Mouse (Mus musculus) forebrain, postnatal 0 days (tissue): Measurements from ENCODE around the gene Acta2. TPM values are rescaled to one million over a fixed set of nuclear protein-coding genes. Genes with fewer than 3 reads are reported as not detected.
"Not testable (repeated sequence)": the region's sequence is repeated elsewhere in the genome, so short reads cannot be mapped to it uniquely, and the experiment has no call there.

Source experiments
- ATAC-seq: fragments of 200-750 bp; cut with Nextera tagmentation; 2 replicates; pipeline ENCODE4 v1.8.0; 2017; ENCODE audit warnings: mild to moderate bottlenecking, moderate library complexity
- DNase-seq: peaks from one replicate; pipeline ENCODE4 v3.0.0-alpha.2; 2015
- H3K27ac ChIP-seq: fragments of 300-500 bp; sonication (generic); 2 replicates; pipeline ENCODE4 v1.5.1; 2014; ENCODE audit warnings: low read depth, mild to moderate bottlenecking, antibody characterized with exemption, low read length, moderate library complexity, mixed read lengths
- H3K27me3 ChIP-seq: fragments of 300-500 bp; sonication (generic); 2 replicates; pipeline ENCODE4 v1.6.1; 2014; ENCODE audit warnings: mild to moderate bottlenecking, low read length, mixed read lengths; ENCODE audit not compliant: insufficient read depth
- H3K36me3 ChIP-seq: fragments of 300-500 bp; sonication (generic); 2 replicates; pipeline ENCODE4 v1.6.1; 2014; ENCODE audit warnings: mild to moderate bottlenecking, moderate library complexity; ENCODE audit not compliant: insufficient read depth
- H3K4me1 ChIP-seq: fragments of 300-500 bp; sonication (generic); 2 replicates; pipeline ENCODE4 v1.6.1; 2014; ENCODE audit warnings: antibody characterized with exemption; ENCODE audit not compliant: insufficient read depth
- H3K4me2 ChIP-seq: fragments of 300-500 bp; sonication (generic); 2 replicates; pipeline ENCODE4 v1.6.1; 2014; ENCODE audit warnings: low read depth, mild to moderate bottlenecking, moderate library complexity
- H3K4me3 ChIP-seq: fragments of 300-500 bp; sonication (generic); 2 replicates; pipeline ENCODE4 v1.5.1; 2014; ENCODE audit warnings: low read depth, low read length, mixed read lengths
- H3K9ac ChIP-seq: fragments of 300-500 bp; sonication (generic); 2 replicates; pipeline ENCODE4 v1.6.1; 2014; ENCODE audit warnings: mild to moderate bottlenecking
- H3K9me3 ChIP-seq: fragments of 300-500 bp; sonication (generic); 2 replicates; pipeline ENCODE4 v1.6.1; 2016; ENCODE audit warnings: low read length
- CTCF ChIP-seq: sonication (generic); IDR thresholded peaks from 2 replicates; pipeline ENCODE4 v1.5.1; 2016; ENCODE audit warnings: antibody characterized with exemption, control low read depth, low read depth
- WGBS: fragments of 180-500 bp; shearing (Covaris S2); extraction: QIAGEN DNeasy Blood & Tissue Kit; methylation state at CpG from one replicate; pipeline ENCODE4 v1.1.7; 2014; 5-methylcytosine and 5-hydroxymethylcytosine counted together
- polyA plus RNA-seq: library from polyadenylated mRNA; unstranded; fragments of >200 nt; fragmentation: Nextera tagmentation; extraction: Ambion mirVana; gene quantifications from 2 replicates; pipeline ENCODE4 v1.2.1, GENCODE M21; 2015
- total RNA-seq: library from RNA; depleted of rRNA; stranded (reverse); fragments of >200 nt; gene quantifications from 2 replicates; pipeline ENCODE4 v1.2.3, GENCODE M21; 2014

The Acta2 gene
- total and polyA plus RNA-seq, 2 experiments from 2014 or later: 6.0 to 11.1 TPM

- TF ChIP-seq CTCF: no peak
- WGBS: 92% methylated on average over 12 of the region's 12 CpGs
- Histone ChIP-seq H3K27me3 (no peaks in the 10 kb centered on the region), H3K9me3 (no peaks in the 10 kb centered on the region), H3K4me1 (no peaks in the 10 kb centered on the region), H3K4me2 (no peak overlapping the region), H3K4me3 (no peak overlapping the region), H3K9ac (no peak overlapping the region), H3K36me3 (no peaks in the 10 kb centered on the region), H3K27ac (no peak overlapping the region)
- DNase-seq: no peak
- no peak for ATAC-seq
These were observed 42.7 kb downstream of the Acta2 start for GRCm38 (mm10) chr19:34212489-34213250.

GRCm38 (mm10) chr19:34210841-34211240 is 44.5 kb downstream of the Acta2 start:
- ATAC-seq (no peak), DNase-seq (no peak)
- H3K9ac ChIP-seq: no peak overlapping the region
- H3K4me1 ChIP-seq: no peaks in the 10 kb centered on the region
- H3K36me3 ChIP-seq: no peaks in the 10 kb centered on the region
- no peak for TF ChIP-seq CTCF
- H3K4me2 ChIP-seq: no peak overlapping the region
- H3K4me3 ChIP-seq: no peak overlapping the region
- H3K27ac ChIP-seq: no peak overlapping the region
- H3K9me3 ChIP-seq: no peaks in the 10 kb centered on the region
- 61% methylated on average over 2 of the region's 2 CpGs for WGBS
- H3K27me3 ChIP-seq: no peaks in the 10 kb centered on the region

GRCm38 (mm10) chr19:34209930-34210581 is 45.3 kb downstream of the Acta2 start:
- Histone ChIP-seq H3K4me3 (no peak overlapping the region), H3K9ac (no peak overlapping the region), H3K36me3 (no peaks in the 10 kb centered on the region), H3K4me1 (no peaks in the 10 kb centered on the region), H3K9me3 (no peaks in the 10 kb centered on the region), H3K27ac (no peak overlapping the region), H3K27me3 (no peaks in the 10 kb centered on the region), H3K4me2 (no peak overlapping the region)
- ATAC-seq (no peak), DNase-seq (no peak)
- no peak for TF ChIP-seq CTCF
- 87% methylated on average over 8 of the region's 8 CpGs for WGBS

- no peak overlapping the region for H3K4me3 ChIP-seq
- H3K36me3 ChIP-seq: no peaks in the 10 kb centered on the region
- no peak overlapping the region for H3K27ac ChIP-seq
- 89% methylated on average over 3 of the region's 3 CpGs for WGBS
- no peaks in the 10 kb centered on the region for H3K27me3 ChIP-seq
- H3K9me3 ChIP-seq: no peaks in the 10 kb centered on the region
- H3K9ac ChIP-seq: no peak overlapping the region
- no peaks in the 10 kb centered on the region for H3K4me1 ChIP-seq
- ATAC-seq: no peak
- no peak overlapping the region for H3K4me2 ChIP-seq
- TF ChIP-seq CTCF: no peak
- no peak for DNase-seq
These were observed 46.4 kb downstream of the Acta2 start for GRCm38 (mm10) chr19:34209031-34209430.

GRCm38 (mm10) chr19:34206760-34207440 is 48.5 kb downstream of the Acta2 start:
- TF ChIP-seq CTCF: no peak

GRCm38 (mm10) chr19:34206128-34206527 is 49.3 kb downstream of the Acta2 start:
- H3K27me3 ChIP-seq, H3K27ac ChIP-seq, H3K9ac ChIP-seq, DNase-seq, H3K36me3 ChIP-seq, H3K9me3 ChIP-seq, H3K4me1 ChIP-seq, H3K4me2 ChIP-seq, H3K4me3 ChIP-seq, ATAC-seq: not testable (repeated sequence)
- 90% methylated on average over 3 of the region's 4 CpGs for WGBS

More at GRCm38 (mm10) chr19:34206760-34207440, 48.5 kb downstream of the Acta2 start:
- 79% methylated on average over 8 of the region's 8 CpGs for WGBS
- no peaks in the 10 kb centered on the region for H3K36me3 ChIP-seq
- no peak overlapping the region for H3K27ac ChIP-seq
- no peaks in the 10 kb centered on the region for H3K27me3 ChIP-seq
- H3K4me2 ChIP-seq: no peak overlapping the region
- H3K4me1 ChIP-seq: no peaks in the 10 kb centered on the region
- ATAC-seq (no peak), DNase-seq (no peak)
- H3K9me3 ChIP-seq: no peaks in the 10 kb centered on the region
- no peak overlapping the region for H3K9ac ChIP-seq
- H3K4me3 ChIP-seq: no peak overlapping the region

GRCm38 (mm10) chr19:34202668-34203067 is 52.7 kb downstream of the Acta2 start:
- Histone ChIP-seq H3K9ac (no peak overlapping the region), H3K4me1 (no peaks in the 10 kb centered on the region), H3K4me3 (no peak overlapping the region), H3K36me3 (no peaks in the 10 kb centered on the region), H3K9me3 (no peaks in the 10 kb centered on the region), H3K27ac (no peak overlapping the region), H3K27me3 (no peaks in the 10 kb centered on the region), H3K4me2 (no peak overlapping the region)
- ATAC-seq (no peak), DNase-seq (no peak)
- WGBS: 85% methylated on average over 2 of the region's 2 CpGs
- TF ChIP-seq CTCF: no peak
